Mouse (Mus musculus) stomach, postnatal 0 days (tissue): Measurements from ENCODE around the gene Cbr2. TPM values are rescaled to one million over a fixed set of nuclear protein-coding genes. Genes with fewer than 3 reads are reported as not detected.

Source experiments
- ATAC-seq: fragments of 200-750 bp; cut with Nextera tagmentation; 2 replicates; pipeline ENCODE4 v1.8.0; 2017; ENCODE audit not compliant: low FRiP score, low TSS enrichment
- DNase-seq: peaks from one replicate; pipeline ENCODE4 v3.0.0-alpha.2; 2016; ENCODE audit warnings: low spot score
- H3K27ac ChIP-seq: fragments of 300-500 bp; sonication (generic); replicated peaks from 2 replicates; pipeline ENCODE4 v1.5.1; 2014; ENCODE audit warnings: mild to moderate bottlenecking, control low read depth
- H3K27me3 ChIP-seq: fragments of 300-500 bp; sonication (generic); 2 replicates; pipeline ENCODE4 v1.6.1; 2014; ENCODE audit warnings: low read length; ENCODE audit not compliant: control insufficient read depth, insufficient read depth
- H3K36me3 ChIP-seq: fragments of 300-500 bp; sonication (generic); 2 replicates; pipeline ENCODE4 v1.6.1; 2014; ENCODE audit warnings: low read length, mixed read lengths; ENCODE audit not compliant: control insufficient read depth, insufficient read depth
- H3K4me1 ChIP-seq: fragments of 300-500 bp; sonication (generic); replicated peaks from 2 replicates; pipeline ENCODE4 v1.6.1; 2014; ENCODE audit warnings: antibody characterized with exemption; ENCODE audit not compliant: control insufficient read depth, insufficient read depth
- H3K4me2 ChIP-seq: fragments of 300-500 bp; sonication (generic); replicated peaks from 2 replicates; pipeline ENCODE4 v1.6.1; 2014; ENCODE audit warnings: low read depth, mild to moderate bottlenecking, control low read depth, moderate library complexity
- H3K4me3 ChIP-seq: fragments of 300-500 bp; sonication (generic); 2 replicates; pipeline ENCODE4 v1.5.1; 2014; ENCODE audit warnings: low read depth, low read length, control low read depth
- H3K9ac ChIP-seq: fragments of 300-500 bp; sonication (generic); 2 replicates; pipeline ENCODE4 v1.6.1; 2014; ENCODE audit warnings: mild to moderate bottlenecking, low read length, control low read depth, mixed read lengths
- H3K9me3 ChIP-seq: fragments of 300-500 bp; sonication (generic); 2 replicates; pipeline ENCODE4 v1.6.1; 2016; ENCODE audit warnings: low read length; ENCODE audit not compliant: control insufficient read depth
- CTCF ChIP-seq: IDR thresholded peaks from 2 replicates; pipeline ENCODE4 v1.5.1; 2016; ENCODE audit warnings: antibody characterized with exemption, low read depth, mild to moderate bottlenecking, moderate library complexity
- EP300 ChIP-seq: optimal IDR thresholded peaks from 2 replicates; pipeline ENCODE3; 2016; ENCODE audit warnings: antibody characterized with exemption
- WGBS: fragments of 180-500 bp; shearing (Covaris S2); extraction: QIAGEN DNeasy Blood & Tissue Kit; methylation state at CpG from one replicate; pipeline ENCODE4 v1.1.7; 2014; 5-methylcytosine and 5-hydroxymethylcytosine counted together
- polyA plus RNA-seq: library from polyadenylated mRNA; unstranded; fragments of >200 nt; fragmentation: Nextera tagmentation; extraction: Ambion mirVana; gene quantifications from 2 replicates; pipeline ENCODE4 v1.2.1, GENCODE M21; 2015

The Cbr2 gene
- polyA plus RNA-seq, 1 experiment from 2014 or later: 160 TPM

- H3K36me3 ChIP-seq: no peaks in the 10 kb centered on the region
- no peaks in the 10 kb centered on the region for H3K4me1 ChIP-seq
- no peak overlapping the region for H3K9ac ChIP-seq
- TF ChIP-seq EP300: no peak
- peak; percentile 27 for TF ChIP-seq CTCF
- no peaks in the 10 kb centered on the region for H3K27me3 ChIP-seq
- no peak overlapping the region for H3K4me2 ChIP-seq
- WGBS: 54% methylated on average over 14 of the region's 14 CpGs
- H3K27ac ChIP-seq: peak overlapping the region; percentile 67
- ATAC-seq (peak; percentile 87), DNase-seq (peak; percentile 70)
- H3K4me3 ChIP-seq: no peak overlapping the region
- no peaks in the 10 kb centered on the region for H3K9me3 ChIP-seq
Measured at GRCm38 (mm10) chr11:120761811-120762671, 30.1 kb upstream of the Cbr2 start.

DNA sequence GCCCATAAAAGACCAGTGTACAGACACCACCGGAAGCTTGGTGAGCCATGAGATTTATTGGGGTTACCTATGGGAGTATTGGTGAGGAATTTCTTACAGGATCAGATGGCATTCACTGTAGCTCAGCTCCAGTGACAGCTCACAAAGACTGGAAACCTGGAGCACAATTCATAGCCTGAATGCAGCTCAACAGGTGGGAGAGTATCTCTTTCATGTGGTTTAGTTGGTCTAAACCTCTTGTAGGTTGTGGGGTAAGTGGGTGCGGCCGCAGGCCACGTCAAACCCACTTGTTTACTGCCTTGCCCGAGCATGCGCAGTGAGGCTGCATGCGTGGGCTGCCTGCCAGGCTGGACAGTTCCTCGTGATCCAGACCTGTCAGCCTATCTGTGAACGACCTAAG lies 28.3 kb upstream of the Cbr2 start:
- DNase-seq (no peak), ATAC-seq (no peak)
- no peaks in the 10 kb centered on the region for H3K27me3 ChIP-seq
- H3K4me1 ChIP-seq: no peaks in the 10 kb centered on the region
- H3K9ac ChIP-seq: no peak overlapping the region
- no peak overlapping the region for H3K4me3 ChIP-seq
- H3K36me3 ChIP-seq: no peaks in the 10 kb centered on the region
- no peaks in the 10 kb centered on the region for H3K9me3 ChIP-seq
- H3K4me2 ChIP-seq: no peak overlapping the region
- TF ChIP-seq CTCF (no peak), EP300 (no peak)
- no peak overlapping the region for H3K27ac ChIP-seq
- 74% methylated on average over 9 of the region's 9 CpGs for WGBS

DNA sequence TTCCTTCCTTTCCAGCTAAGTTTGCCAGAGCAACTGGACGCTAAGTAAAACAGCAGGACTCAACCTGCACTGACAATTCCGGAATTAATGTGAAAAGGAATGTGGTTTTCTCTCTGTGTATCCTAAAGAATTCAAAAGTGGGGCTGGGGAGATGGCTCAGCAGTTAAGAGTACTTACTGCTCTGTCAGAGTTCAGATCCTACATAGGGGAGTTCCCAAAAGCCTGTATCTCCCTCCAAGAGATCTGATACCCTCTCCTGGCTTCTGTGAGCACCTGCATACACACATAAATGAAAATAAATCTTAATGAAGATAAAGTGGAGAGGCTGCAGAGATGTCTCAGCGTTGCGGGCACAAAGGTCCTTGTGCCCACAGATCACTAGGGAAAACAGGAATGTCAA lies 19.7 kb upstream of the Cbr2 start:
- H3K36me3 ChIP-seq: no peaks in the 10 kb centered on the region
- no peaks in the 10 kb centered on the region for H3K4me1 ChIP-seq
- H3K27ac ChIP-seq: no peak overlapping the region
- no peak overlapping the region for H3K9ac ChIP-seq
- DNase-seq (no peak), ATAC-seq (no peak)
- no peak for TF ChIP-seq EP300
- TF ChIP-seq CTCF: no peak
- no peaks in the 10 kb centered on the region for H3K9me3 ChIP-seq
- no peak overlapping the region for H3K4me2 ChIP-seq
- 49% methylated on average over 4 of the region's 4 CpGs for WGBS
- no peaks in the 10 kb centered on the region for H3K27me3 ChIP-seq
- H3K4me3 ChIP-seq: no peak overlapping the region

- TF ChIP-seq EP300 (no peak), CTCF (peak; percentile 66)
- 66% methylated on average over 8 of the region's 8 CpGs for WGBS
- H3K9me3 ChIP-seq: no peaks in the 10 kb centered on the region
- H3K9ac ChIP-seq: no peak overlapping the region
- H3K27ac ChIP-seq: no peak overlapping the region
- H3K27me3 ChIP-seq: no peaks in the 10 kb centered on the region
- no peak for DNase-seq
- ATAC-seq: no peak
- no peak overlapping the region for H3K4me2 ChIP-seq
- no peak overlapping the region for H3K4me3 ChIP-seq
- no peaks in the 10 kb centered on the region for H3K36me3 ChIP-seq
- H3K4me1 ChIP-seq: no peaks in the 10 kb centered on the region
Measured at GRCm38 (mm10) chr11:120749430-120749829, 17.5 kb upstream of the Cbr2 start.

GRCm38 (mm10) chr11:120747974-120748373 lies 16.1 kb upstream of the Cbr2 start:
- Histone ChIP-seq H3K4me3 (no peak overlapping the region), H3K27ac (peak overlapping the region; percentile 46; the same call in 1 of the 2 replicates), H3K36me3 (no peaks in the 10 kb centered on the region), H3K9me3 (no peaks in the 10 kb centered on the region), H3K4me2 (no peak overlapping the region), H3K4me1 (no peaks in the 10 kb centered on the region), H3K27me3 (no peaks in the 10 kb centered on the region), H3K9ac (no peak overlapping the region)
- 41% methylated on average over 4 of the region's 4 CpGs for WGBS
- DNase-seq: no peak
- TF ChIP-seq EP300: no peak
- no peak for TF ChIP-seq CTCF
- ATAC-seq: 0 out of 2 replicates have a peak, but pooled peaks have one; percentile 21

GRCm38 (mm10) chr11:120744121-120744701 lies 12.3 kb upstream of the Cbr2 start:
- Histone ChIP-seq H3K4me3 (no peak overlapping the region), H3K4me2 (no peak overlapping the region), H3K4me1 (no peaks in the 10 kb centered on the region), H3K27me3 (no peaks in the 10 kb centered on the region), H3K36me3 (no peaks in the 10 kb centered on the region), H3K27ac (peak overlapping the region; percentile 77), H3K9me3 (no peaks in the 10 kb centered on the region), H3K9ac (no peak overlapping the region)
- DNase-seq: peak; percentile 69
- WGBS: 53% methylated on average over 7 of the region's 7 CpGs
- ATAC-seq: peak; percentile 81
- TF ChIP-seq EP300 (no peak), CTCF (no peak)
